Comparison of ENCODE assay signal across 23 mouse cellular contexts in the genomic region with DNA sequence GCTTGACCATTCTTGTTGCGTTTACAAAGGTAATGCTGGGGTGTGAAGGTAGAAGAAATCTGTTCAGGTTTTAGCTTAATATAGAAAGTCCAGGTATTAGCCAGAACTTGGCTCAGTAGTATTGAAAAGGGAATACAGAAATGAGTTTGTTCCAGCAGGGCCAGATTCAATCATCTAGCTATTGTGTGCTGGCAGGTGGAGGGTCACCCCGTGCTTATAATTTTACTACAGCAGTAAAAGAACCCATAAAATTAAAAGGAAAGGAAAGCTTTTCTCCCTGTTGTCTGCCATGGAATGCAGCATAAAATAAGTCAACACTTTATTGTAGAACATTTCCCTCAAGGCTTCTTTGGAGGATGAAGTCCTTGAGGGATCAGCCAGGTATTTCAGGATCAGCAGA.
A peak's percentile ranks its signal among the peaks of the same experiment; 100 is the strongest.
DNase-seq lines count a peak whose midpoint lies in the region; ATAC-seq and TF ChIP-seq lines count a peak whose summit lies in the region.
"Had no signal": no experiment of that assay in that cellular context is flagged by ENCODE, and none has a peak within 500 bp of the region (broad histone marks: within the 10 kb centered on the region; RNA-seq: fewer than 3 reads in every experiment).

No protein-coding gene starts in this region.

- no peak overlapping the region for H3K27ac ChIP-seq in kidney, postnatal 0 days
- no peak overlapping the region for H3K27ac ChIP-seq in limb, embryonic 12.5 days
- H3K27ac ChIP-seq in limb, embryonic 10.5 days = no peak overlapping the region
- no peak overlapping the region for H3K27ac ChIP-seq in limb, embryonic 13.5 days
- H3K27ac ChIP-seq in limb, embryonic 14.5 days (replicated peaks; ENCODE audit: low read depth, low read length) = no peak overlapping the region

- DNase-seq in kidney, postnatal 0 days (ENCODE audit: low spot score) = peak; percentile 16
- DNase-seq in kidney, postnatal 10 days = no peak
- DNase-seq in limb, embryonic 10.5 days (ENCODE audit: low spot score) = no peak
- DNase-seq in limb, embryonic 14.5 days (ENCODE audit: low spot score) = peak; percentile 28
- no peak for DNase-seq in c-Kit-positive CD71-positive TER-119-positive erythroid progenitor cells, embryonic 14.5 days (ENCODE audit: low spot score)
- DNase-seq: adrenal gland, adult 2 months; adrenal gland, adult 8-10 months; adrenal gland, postnatal 10 days; adrenal gland, postnatal 14 days; adrenal gland, postnatal 25 days; adrenal gland, postnatal 36 days; B cell, adult 2 months; cerebellum, adult 11 months; cerebellum, adult 11-12 months; cerebellum, adult 18-20 months had no signal

- ATAC-seq in kidney, postnatal 0 days (replicated peaks; ENCODE audit: low FRiP score, low read depth) = no peak
- peak; percentile 59; the same call in 1 of the 2 replicates for ATAC-seq in limb, embryonic 12.5 days (ENCODE audit: insufficient number of reproducible peaks, insufficient read depth, low FRiP score, low TSS enrichment, low read depth)
- peak; percentile 83 for ATAC-seq in limb, embryonic 13.5 days (ENCODE audit: low FRiP score, low read depth)
- ATAC-seq in limb, embryonic 14.5 days (ENCODE audit: low FRiP score, low read depth) = peak; percentile 37
- no peak for ATAC-seq in erythroid progenitor cell, adult 5-6 weeks (replicated peaks; ENCODE audit: low FRiP score, poor library complexity, severe bottlenecking)
- ATAC-seq: activated CD4-positive, CD25-positive, alpha-beta regulatory T cell, adult 4 months; CD4-positive, CD25-positive, alpha-beta regulatory T cell, adult 4 months; Patski had no signal

- no peaks in the 10 kb centered on the region for H3K27me3 ChIP-seq in kidney, postnatal 0 days (ENCODE audit: insufficient read depth, low read length)
- no peaks in the 10 kb centered on the region; the same call in 1 of the 2 replicates for H3K27me3 ChIP-seq in limb, embryonic 12.5 days
- H3K27me3 ChIP-seq in limb, embryonic 10.5 days (ENCODE audit: low read depth, poor library complexity, severe bottlenecking) = no peaks in the 10 kb centered on the region
- H3K27me3 ChIP-seq in limb, embryonic 13.5 days = no peaks in the 10 kb centered on the region
- H3K27me3 ChIP-seq in limb, embryonic 14.5 days (ENCODE audit: control insufficient read depth, insufficient read depth, low read length) = no peaks in the 10 kb centered on the region
- H3K27me3 ChIP-seq: CH12.LX, Patski had no signal

- TF ChIP-seq POLR2A in limb, embryonic 14.5 days (IDR thresholded peaks at IDR 0.05; ENCODE audit: borderline replicate concordance, extremely low read depth, insufficient read depth, insufficient read length) = no peak

- WGBS in kidney, postnatal 0 days = 65% methylated on average over 2 of the region's 2 CpGs
- 51% methylated on average over 2 of the region's 2 CpGs for WGBS in limb, embryonic 12.5 days
- 85% methylated on average over 2 of the region's 2 CpGs for WGBS in limb, embryonic 10.5 days
- WGBS in limb, embryonic 13.5 days = 35% methylated on average over 2 of the region's 2 CpGs
- WGBS in limb, embryonic 14.5 days = 34% methylated on average over 2 of the region's 2 CpGs

- TF ChIP-seq CTCF in kidney, postnatal 0 days (IDR thresholded peaks at IDR 0.05; ENCODE audit: low read depth) = no peak

- no peak overlapping the region for H3K4me2 ChIP-seq in kidney, postnatal 0 days (ENCODE audit: low read length)
- H3K4me2 ChIP-seq in limb, embryonic 12.5 days = no peak overlapping the region
- H3K4me2 ChIP-seq in limb, embryonic 13.5 days (replicated peaks) = no peak overlapping the region
- H3K4me2 ChIP-seq in limb, embryonic 14.5 days (replicated peaks; ENCODE audit: low read depth, low read length, severe bottlenecking) = no peak overlapping the region

- H3K36me3 ChIP-seq in kidney, postnatal 0 days (ENCODE audit: insufficient read depth, low read length) = no peaks in the 10 kb centered on the region
- no peaks in the 10 kb centered on the region for H3K36me3 ChIP-seq in limb, embryonic 12.5 days
- no peaks in the 10 kb centered on the region for H3K36me3 ChIP-seq in limb, embryonic 10.5 days
- H3K36me3 ChIP-seq in limb, embryonic 13.5 days = no peaks in the 10 kb centered on the region
- H3K36me3 ChIP-seq in limb, embryonic 14.5 days (ENCODE audit: control insufficient read depth, insufficient read depth, low read length) = no peaks in the 10 kb centered on the region
- H3K36me3 ChIP-seq: G1E had no signal

- H3K9me3 ChIP-seq in kidney, postnatal 0 days (replicated peaks; ENCODE audit: low read length) = no peaks in the 10 kb centered on the region
- H3K9me3 ChIP-seq in limb, embryonic 12.5 days = no peaks in the 10 kb centered on the region
- no peaks in the 10 kb centered on the region for H3K9me3 ChIP-seq in limb, embryonic 10.5 days (replicated peaks)
- no peaks in the 10 kb centered on the region for H3K9me3 ChIP-seq in limb, embryonic 13.5 days
- H3K9me3 ChIP-seq in limb, embryonic 14.5 days (ENCODE audit: control insufficient read depth, low read length) = no peaks in the 10 kb centered on the region
- H3K9me3 ChIP-seq: G1E had no signal

- H3K9ac ChIP-seq in kidney, postnatal 0 days (ENCODE audit: low read depth, low read length) = no peak overlapping the region
- no peak overlapping the region for H3K9ac ChIP-seq in limb, embryonic 12.5 days (replicated peaks)
- H3K9ac ChIP-seq in limb, embryonic 13.5 days = no peak overlapping the region
- no peak overlapping the region for H3K9ac ChIP-seq in limb, embryonic 14.5 days (ENCODE audit: low read depth, low read length, severe bottlenecking)

- no peaks in the 10 kb centered on the region for H3K4me1 ChIP-seq in kidney, postnatal 0 days (replicated peaks; ENCODE audit: insufficient read depth, low read length)
- H3K4me1 ChIP-seq in limb, embryonic 12.5 days (replicated peaks) = peaks cover 7% of the 10 kb centered on the region
- no peaks in the 10 kb centered on the region for H3K4me1 ChIP-seq in limb, embryonic 10.5 days
- H3K4me1 ChIP-seq in limb, embryonic 13.5 days = peaks cover 9% of the 10 kb centered on the region; the same call in 1 of the 2 replicates
- no peaks in the 10 kb centered on the region for H3K4me1 ChIP-seq in limb, embryonic 14.5 days (ENCODE audit: control insufficient read depth, insufficient read depth, low read length)

- H3K4me3 ChIP-seq in kidney, postnatal 0 days (replicated peaks; ENCODE audit: low read depth, low read length) = no peak overlapping the region
- no peak overlapping the region for H3K4me3 ChIP-seq in limb, embryonic 12.5 days (replicated peaks)
- H3K4me3 ChIP-seq in limb, embryonic 10.5 days = no peak overlapping the region
- no peak overlapping the region for H3K4me3 ChIP-seq in limb, embryonic 13.5 days
- H3K4me3 ChIP-seq in limb, embryonic 14.5 days (replicated peaks; ENCODE audit: low read length) = no peak overlapping the region

Comparison
In these comparisons a context has a peak if more than half of its experiments do, and no peak if none do; other contexts are left out.
1. DNase-seq: peak in kidney, postnatal 0 days (single experiment) and limb, embryonic 14.5 days (single experiment); none in kidney, postnatal 10 days (single experiment), limb, embryonic 10.5 days (single experiment) and c-Kit-positive CD71-positive TER-119-positive erythroid progenitor cells, embryonic 14.5 days (single experiment).
2. ATAC-seq: peak in limb, embryonic 12.5 days (single experiment), limb, embryonic 13.5 days (single experiment) and limb, embryonic 14.5 days (single experiment); none in kidney, postnatal 0 days (single experiment) and erythroid progenitor cell, adult 5-6 weeks (single experiment).